Mouse (Mus musculus): ENCODE measurements around the gene Pkd1l1. TPM values are rescaled to one million over a fixed set of nuclear protein-coding genes. Genes with fewer than 3 reads are reported as not detected.

The Pkd1l1 gene
- 4.7 and 5.4 TPM in 2 replicates for total RNA-seq (2015; ENCODE audit: low replicate concordance)
- 1.7 and 7.8 TPM in 2 replicates for total RNA-seq (2017; ENCODE audit: low replicate concordance)

DNA sequence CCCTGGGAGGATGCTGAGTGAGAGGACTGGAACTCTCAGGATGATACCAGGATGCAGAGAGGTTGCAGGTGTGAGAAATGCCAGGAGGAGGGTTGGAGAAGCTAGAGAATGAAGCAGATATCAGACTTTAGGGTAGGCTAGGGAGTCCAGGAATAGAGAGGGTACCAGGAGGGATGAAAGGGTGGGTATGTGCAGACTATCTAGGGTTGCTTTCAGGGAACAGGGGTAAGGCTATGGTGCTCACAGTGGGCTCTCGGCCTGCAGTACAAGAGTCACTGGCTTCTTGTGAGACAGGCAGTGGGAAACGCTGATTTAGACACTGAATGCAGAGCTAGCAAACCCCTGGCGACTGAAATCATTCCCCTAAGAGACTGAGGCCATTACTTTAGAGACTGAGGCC lies at the start of gene Pkd1l1:
Gene Pkd1l1, minus strand, starts transcription at position 101 of the 400 bp plus-strand sequence.
- ATAC-seq (replicated peaks; ENCODE audit: low FRiP score, poor library complexity, severe bottlenecking) = no peak

DNA sequence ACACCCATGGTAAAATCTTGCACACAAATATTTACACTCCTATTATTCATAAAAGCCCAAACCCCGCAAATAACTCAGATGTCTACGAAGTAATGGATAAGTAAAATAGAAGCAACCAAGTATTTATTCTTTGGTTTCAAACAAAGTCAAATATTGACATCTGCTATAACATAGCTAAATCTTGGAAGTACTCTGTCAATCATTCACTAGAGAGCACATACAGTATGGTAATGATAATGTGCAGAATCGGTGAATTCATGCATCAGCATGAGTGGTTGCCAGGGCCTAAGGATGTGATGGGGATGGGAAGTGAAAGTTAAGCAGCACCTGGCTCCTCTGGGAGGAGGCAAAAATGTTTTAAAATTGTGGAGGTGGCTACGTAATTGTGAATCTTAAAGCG lies 47.1 kb upstream of the Pkd1l1 start:
- ATAC-seq (replicated peaks; ENCODE audit: low FRiP score, poor library complexity, severe bottlenecking) = no peak

DNA sequence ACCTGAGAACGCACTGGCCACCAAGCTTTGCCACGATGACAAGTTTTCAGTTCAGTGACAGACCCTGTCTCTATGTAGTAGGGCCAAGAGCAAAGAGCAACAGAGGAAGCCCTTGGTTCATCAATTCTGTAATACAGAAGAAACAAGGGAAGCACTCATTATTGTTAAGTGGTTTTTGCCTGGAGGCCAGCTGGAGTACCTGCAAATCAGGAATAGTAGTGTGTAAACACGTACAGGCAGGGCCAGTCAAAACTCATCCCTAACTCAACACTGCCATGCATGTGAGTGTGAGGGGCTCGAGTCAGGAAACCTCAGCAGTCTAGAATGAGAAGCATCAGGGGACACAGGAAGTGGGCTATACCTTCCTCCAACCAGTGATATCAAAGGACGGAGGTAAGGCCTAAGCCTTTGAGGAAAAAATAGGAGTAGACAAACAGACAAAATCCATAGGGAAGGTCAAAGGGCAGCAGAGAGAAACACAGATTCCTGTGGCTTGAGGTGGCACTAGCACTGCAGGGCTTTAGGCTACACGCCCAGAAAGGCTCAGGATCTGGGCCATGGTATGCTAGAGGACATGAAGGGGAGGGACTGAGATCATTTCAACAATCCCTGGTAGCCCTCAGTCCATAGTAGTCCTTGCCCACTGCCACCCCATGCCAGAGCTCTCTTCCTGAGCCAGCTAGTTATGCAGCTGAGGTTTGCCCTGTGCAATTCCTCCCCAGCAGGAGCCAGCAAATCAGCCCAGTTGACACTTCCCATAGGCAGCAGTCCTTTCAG lies 45.6 kb upstream of the Pkd1l1 start:
- ATAC-seq (replicated peaks; ENCODE audit: low FRiP score, poor library complexity, severe bottlenecking) = no peak

DNA sequence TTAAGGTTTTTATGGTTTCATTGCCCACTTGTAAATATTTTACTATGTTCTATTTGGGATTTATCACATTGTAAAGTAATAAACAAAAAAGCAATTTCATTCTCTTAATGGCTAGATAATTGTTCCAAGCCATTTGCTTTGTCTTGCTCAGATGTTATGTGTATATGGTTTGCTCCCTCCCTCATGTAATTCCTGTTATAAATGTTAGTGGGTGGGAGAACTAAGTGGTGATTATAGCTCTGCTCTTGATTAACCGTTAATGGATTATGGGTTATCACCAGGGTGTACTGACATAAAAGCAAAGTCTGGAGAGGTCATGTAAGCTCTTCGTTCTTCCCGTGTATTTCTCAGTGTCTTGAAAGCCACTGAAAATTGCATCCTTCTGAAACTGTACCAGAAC lies 41.7 kb upstream of the Pkd1l1 start:
- ATAC-seq (replicated peaks; ENCODE audit: low FRiP score, poor library complexity, severe bottlenecking) = no peak

DNA sequence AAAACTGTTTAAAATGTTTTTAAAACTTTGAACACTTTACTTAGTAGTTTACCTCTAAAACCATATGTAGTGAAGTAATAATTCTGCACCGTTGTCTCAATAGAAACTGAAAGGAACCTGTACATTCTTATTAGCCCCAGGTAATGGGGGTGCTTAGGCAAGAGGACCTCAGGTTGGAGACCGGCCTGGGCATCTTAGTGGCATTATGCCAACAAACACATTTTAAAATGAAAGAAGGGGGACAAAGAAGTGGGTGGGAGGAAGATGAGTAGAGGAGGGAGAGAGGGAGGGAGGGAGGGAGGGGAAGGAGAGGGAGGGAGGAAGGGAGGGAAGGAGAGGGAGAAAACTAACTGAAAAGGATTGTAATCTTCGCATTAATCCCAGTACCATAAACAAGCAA lies 38.3 kb upstream of the Pkd1l1 start:
- no peak; the same call in 1 of the 2 replicates for ATAC-seq (replicated peaks; ENCODE audit: low FRiP score, poor library complexity, severe bottlenecking)

DNA sequence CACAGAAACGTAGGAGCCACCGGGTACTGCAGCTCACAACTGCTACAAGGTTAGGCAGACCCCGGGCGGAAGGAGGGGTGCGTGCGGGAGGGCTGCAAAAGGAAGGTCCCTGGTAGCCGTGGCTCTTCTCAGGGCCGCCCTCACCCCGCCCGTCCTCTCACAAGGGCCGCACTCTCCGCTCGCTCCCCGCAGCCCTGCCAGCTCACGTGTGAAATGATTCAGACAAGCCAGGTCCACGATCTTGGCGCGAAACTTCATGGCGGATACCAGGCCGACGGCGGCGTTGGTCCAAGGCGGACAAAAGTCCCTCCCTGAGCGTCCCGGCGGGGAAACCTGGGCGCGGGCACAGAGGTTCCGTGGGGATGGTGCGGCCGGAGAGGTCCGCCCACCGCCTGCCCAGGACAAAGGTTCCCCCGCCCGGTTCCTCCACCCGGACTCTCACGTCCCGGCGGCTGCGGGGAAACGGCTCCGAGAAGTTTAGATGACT lies 37.8 kb upstream of the Pkd1l1 start, which contains the start of gene Hus1:
Gene Hus1, minus strand, starts transcription at position 339 of the 487 bp plus-strand sequence.
- ATAC-seq (replicated peaks; ENCODE audit: low FRiP score, poor library complexity, severe bottlenecking) = peak; percentile 99

DNA sequence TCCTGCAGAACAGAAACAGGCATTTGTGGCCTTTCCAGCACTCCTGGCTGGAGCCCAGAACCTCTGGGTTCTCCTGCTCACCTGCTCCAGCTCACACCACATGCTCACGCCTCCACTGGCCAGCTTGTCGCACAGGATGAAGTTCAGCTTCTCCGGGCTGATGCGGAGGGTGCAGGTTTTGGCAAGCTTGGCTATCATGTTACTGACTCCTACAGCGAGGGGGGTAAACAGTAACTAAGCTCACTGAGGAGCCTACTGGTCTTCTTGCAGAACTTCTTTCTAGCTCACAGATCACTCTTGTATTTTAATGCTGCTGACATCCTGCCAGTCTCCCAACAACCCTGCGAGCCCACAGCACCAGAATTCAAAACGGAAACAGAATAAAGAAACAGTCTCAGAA lies 37.4 kb upstream of the Pkd1l1 start:
- ATAC-seq (replicated peaks; ENCODE audit: low FRiP score, poor library complexity, severe bottlenecking) = peak; percentile 58

DNA sequence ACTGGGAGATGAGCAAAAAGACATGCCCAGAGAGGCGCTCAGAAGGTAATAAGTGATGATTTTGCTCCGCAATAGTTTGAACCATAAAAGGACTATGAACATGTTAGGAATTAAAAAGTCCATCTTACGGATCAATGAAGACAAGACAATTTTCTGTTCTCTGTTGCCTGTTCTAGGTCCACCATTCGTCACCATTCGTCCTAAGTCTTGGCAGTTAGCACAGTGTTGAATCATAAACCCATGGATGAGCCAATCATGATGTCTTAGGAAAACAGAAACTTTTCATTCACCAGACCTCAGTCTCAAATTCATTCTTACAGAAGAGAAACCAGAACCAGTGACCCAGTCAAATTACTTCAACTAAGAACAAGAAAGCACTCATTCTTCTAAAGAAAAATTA lies 35.7 kb upstream of the Pkd1l1 start:
- ATAC-seq (replicated peaks; ENCODE audit: low FRiP score, poor library complexity, severe bottlenecking) = no peak

DNA sequence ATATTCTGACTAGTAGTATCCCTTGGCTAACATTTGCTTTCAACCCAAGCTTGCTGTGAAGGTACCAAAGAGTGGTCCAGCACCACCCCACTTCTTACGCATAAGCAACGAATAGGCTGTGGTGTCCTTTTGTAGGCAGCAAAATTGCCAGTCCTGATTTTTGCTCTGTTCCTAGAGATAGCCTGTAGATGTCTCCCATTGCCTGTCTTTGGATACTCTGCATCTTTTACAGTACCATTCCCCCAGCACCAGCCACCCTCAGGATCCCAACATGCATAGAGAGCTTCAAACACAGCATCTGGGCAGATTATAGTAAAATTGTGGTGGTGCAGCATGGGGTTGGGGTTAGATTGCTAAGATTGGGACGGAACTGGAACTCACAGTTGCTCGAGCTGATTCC lies 15.0 kb upstream of the Pkd1l1 start:
- ATAC-seq (replicated peaks; ENCODE audit: low FRiP score, poor library complexity, severe bottlenecking) = no peak

DNA sequence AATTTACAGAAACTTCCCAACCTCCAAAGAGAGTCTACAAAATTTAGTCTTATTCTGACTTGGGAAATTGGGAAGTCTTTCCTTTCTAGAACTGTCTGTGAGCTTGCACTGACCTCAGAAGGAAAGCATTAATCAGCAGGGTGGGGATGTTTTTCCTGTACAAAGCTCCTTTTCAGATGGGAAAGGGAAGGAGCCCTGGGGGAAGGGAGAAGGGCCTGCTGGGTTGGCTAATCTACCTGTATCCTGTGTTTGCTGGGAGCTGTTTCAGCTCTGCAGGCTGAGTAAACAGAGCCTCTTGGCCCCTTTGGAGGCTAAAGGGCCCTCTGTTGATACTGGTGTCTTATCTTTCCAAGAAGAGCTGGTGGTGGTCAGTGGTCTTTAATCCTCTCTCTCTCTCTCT lies 13.0 kb upstream of the Pkd1l1 start:
- no peak for ATAC-seq (replicated peaks; ENCODE audit: low FRiP score, poor library complexity, severe bottlenecking)

DNA sequence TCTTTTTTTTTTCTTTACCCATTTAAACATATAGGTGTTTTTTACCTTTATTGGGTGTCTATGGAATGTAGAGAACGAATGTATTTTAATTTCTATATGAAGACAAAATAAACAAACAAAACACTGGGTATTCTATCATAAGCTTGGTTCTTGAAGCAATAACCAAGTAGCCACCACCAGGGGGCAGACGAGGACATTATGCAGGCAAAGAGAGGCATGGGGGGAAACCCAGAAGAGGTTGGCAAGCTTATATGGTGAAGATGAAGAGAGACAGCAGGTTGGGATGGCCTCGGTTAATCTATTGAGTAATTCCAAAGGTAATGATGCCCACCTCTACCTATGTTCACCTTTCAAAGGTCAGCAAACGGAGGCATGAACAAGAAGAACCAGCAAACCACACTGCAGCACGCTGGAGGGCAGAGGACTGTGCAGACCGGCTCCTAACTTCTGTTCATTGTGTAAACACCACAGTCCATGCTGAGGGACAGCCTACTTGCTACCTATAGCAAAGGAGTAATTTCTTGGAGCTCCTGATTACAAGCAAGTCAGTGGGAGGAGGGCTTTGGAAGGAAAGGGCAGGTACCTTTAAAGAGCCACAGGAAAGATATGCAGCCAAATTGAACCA lies 10.3 kb upstream of the Pkd1l1 start:
- ATAC-seq (replicated peaks; ENCODE audit: low FRiP score, poor library complexity, severe bottlenecking) = peak; percentile 69; the same call in 1 of the 2 replicates

DNA sequence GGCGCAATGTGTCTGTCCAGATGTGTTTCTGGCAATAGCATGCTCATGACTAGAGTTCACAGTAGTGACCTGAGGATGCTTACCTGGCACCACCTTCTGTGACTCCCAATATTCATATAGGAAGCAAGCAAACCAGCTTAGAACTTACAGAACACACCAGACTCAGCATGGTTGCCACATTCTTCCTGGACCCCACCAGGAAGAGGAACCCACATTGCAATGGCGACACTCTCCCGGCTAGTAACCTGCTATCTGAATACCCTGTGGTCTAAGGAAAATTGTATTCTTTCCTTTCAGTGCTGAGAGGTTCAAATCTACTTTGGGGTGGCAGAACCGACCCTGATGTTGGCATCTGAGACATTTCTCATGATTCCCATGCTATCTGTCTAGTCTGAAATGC lies 5.1 kb upstream of the Pkd1l1 start:
- no peak for ATAC-seq (replicated peaks; ENCODE audit: low FRiP score, poor library complexity, severe bottlenecking)

DNA sequence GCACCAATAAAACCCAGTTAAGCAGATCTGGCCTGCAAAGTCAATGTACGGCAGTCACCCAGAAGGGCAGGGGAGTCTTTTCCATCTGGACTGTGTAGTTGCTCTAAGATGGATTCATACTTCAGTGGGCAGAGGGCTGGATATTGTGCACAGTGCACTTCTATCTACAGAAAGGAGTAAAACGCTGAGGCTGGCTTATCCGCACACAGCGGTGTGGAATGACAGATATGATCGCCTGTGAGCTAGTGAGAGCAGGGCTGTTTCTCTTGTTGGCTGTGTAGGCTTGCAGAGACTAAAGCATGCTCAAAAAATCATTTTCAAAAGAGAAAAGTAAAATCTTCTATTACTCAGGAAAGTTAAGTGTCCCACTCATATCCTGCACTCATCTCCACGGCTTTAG lies 973 bp downstream of the Pkd1l1 start:
- ATAC-seq (replicated peaks; ENCODE audit: low FRiP score, poor library complexity, severe bottlenecking) = peak; percentile 40; the same call in 1 of the 2 replicates

DNA sequence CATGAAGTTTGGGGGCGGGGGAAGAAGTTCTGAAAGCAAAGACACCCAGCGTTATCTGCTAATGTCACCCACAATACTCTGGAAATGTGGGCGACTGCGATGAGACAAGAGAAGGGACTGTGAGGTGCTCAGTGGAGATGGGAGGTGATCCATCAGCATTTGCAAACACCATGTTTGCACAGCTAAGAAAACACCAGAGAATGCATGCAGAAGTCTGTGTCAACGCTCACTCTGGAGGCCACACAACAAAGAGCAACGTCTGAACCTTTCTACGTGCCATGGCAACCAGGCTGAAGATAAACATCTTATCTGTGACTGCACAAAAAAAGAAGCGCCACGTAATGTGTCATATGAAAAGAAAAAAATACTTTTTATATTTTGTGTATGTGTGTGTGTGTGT lies 2.6 kb downstream of the Pkd1l1 start:
- peak; percentile 79 for ATAC-seq (replicated peaks; ENCODE audit: low FRiP score, poor library complexity, severe bottlenecking)

DNA sequence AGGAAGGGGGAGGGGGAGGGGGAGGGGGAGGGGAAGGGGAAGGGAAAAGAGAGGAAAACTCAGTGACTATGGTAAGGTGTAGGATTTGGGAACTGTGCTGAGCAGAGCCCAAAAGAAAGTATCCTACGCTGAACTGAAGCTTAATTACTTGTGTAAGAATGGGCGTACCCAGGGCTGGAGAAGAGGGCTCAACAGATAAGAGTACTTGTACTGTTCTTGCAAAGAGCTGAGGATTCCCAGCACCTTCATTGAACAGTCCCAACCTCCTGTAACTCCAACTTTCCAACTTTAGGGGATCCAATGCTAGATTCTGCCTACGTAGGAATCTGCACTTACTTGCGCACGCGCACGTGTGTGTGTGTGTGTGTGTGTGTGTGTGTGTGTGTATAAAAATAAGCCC lies 5.0 kb downstream of the Pkd1l1 start:
- peak; percentile 63 for ATAC-seq (replicated peaks; ENCODE audit: low FRiP score, poor library complexity, severe bottlenecking)

DNA sequence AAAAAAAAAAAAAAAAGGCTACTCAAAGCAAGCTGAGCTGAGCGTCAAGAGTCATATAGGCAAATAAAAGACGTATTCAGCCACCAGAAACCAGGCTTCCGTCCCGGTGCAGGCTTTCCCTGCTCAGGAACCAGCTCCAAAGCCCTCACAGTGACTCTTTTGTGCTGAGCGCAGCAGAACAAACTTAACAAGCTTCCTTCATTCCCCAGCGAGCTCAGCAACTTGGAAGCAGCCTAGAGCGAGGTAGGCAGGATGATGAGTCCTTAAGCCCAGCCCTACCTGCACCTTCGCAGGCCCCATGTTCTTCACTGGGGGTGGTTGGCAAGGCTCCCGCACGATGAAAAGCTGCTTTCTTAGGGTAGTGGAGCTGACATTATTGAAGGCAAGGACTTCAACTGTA lies 14.5 kb downstream of the Pkd1l1 start:
- no peak for ATAC-seq (replicated peaks; ENCODE audit: low FRiP score, poor library complexity, severe bottlenecking)

DNA sequence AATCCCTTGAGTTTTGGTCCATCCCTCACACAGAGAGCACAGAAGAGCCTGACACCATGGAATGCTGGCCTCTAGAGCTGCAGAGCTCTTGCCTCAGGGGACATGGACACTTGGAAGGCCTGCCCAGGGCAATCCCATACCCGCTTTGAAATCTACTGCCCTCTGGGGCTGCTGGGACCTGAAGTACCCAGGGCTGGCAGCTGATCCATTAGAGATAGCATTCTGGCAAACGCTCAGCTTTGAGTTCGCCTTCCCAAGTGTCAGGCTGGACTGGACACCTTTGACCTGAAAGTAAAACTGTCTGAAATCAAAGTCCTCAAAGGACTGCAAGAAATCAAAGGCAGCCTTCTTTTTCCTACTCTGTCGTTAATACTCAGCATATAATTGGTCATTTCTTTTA lies 15.0 kb downstream of the Pkd1l1 start:
- no peak for ATAC-seq (replicated peaks; ENCODE audit: low FRiP score, poor library complexity, severe bottlenecking)

DNA sequence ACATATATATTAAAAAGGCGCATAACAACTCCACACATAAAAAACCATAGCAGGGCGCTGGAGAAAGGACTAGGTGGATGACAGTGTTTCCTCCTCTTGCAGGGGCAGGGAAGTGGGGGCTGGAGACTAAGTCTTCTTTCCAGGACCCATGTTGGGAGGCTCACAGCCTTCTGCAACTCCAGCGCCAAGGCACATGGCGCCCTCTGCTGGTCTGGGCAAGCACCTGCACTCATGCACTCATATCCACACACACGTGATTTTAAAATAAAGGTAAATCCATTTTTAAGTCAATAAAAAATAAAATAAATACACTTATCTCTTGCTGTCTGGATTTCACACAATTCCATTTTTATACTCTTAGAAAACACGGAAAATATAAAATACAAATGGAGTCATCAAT lies 16.0 kb downstream of the Pkd1l1 start:
- ATAC-seq (replicated peaks; ENCODE audit: low FRiP score, poor library complexity, severe bottlenecking) = no peak

DNA sequence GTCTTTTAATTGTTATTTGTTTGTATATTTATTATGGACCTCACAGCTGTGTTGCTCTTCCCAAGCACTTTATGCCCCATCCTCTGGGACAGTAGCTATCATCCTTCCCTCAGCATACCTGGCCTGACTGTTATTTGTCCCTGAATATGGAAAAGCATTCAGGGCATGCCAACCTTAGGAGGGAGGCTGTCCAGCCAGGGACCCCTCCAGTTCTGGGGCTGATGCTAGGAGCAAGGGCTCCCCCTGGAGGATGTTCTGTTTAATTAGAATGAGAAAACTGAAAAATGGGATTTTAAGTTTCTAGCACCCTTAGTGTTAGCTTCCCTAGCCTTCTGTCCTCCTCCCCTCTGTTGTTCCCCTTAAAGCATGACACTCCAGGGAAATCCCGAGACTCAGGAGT lies 17.4 kb downstream of the Pkd1l1 start:
- no peak for ATAC-seq (replicated peaks; ENCODE audit: low FRiP score, poor library complexity, severe bottlenecking)

DNA sequence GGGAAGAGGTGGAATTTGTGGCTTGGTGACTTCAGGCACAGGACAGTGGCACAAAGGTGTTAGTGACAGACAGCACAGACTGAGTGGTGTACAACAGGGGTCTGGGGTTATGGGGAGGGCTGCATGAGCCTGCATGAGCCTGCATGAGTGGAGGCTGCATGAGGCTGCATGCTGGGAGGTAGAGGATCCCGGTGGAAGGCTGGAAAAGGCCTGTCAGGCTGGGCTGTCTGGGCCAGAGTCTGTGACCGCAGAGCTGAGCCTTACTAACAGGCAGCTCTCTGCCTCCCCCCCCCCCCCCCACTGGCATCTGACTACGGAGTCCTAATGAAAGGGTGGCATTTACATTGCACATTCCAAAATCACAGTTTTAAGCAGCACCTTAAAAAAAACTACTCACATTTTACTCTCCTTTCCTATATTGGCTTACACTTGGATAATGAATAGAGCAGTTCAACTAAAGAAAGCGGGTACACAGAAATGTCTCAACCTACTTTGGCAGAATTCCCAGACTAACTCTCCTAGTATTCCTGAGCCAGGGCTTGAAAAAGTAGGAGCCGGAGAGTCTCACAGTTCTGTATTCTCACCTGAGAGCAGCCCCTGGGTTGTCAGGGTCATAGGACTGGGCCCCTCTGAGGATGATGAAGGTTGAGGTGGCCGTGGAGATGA lies 23.2 kb downstream of the Pkd1l1 start:
- ATAC-seq (replicated peaks; ENCODE audit: low FRiP score, poor library complexity, severe bottlenecking) = no peak

DNA sequence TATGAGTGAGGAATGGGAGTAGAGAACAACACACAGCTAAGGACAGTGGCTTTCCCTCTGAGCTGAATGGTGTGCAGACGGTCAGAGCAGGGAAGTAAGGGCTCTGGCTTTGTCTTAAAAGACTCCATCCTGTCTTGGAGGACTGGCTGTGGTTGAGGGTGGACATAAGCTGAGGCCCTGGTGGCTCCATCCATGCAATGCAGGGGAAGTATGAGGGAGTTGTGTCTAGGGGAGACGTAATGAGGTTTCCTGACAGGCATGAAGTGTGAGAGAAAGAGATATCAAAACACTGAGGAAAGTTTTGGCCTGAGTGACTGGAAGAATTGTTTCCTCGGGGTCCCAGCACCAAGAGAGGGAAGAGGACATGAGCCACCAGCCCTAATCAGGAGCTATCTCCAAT lies 24.2 kb downstream of the Pkd1l1 start:
- no peak for ATAC-seq (replicated peaks; ENCODE audit: low FRiP score, poor library complexity, severe bottlenecking)

Measured in erythroid progenitor cell, adult 5-6 weeks (primary cell).